Mouse (Mus musculus) liver, embryonic 16.5 days (tissue): ENCODE results near the gene Zyg11b. TPM values are rescaled to one million over a fixed set of nuclear protein-coding genes. Genes with fewer than 3 reads are reported as not detected.

Experiments
- ATAC-seq: fragments of 200-750 bp; cut with Nextera tagmentation; 2 replicates; pipeline ENCODE4 v1.8.0; 2017; ENCODE audit warnings: low read depth, mild to moderate bottlenecking, moderate number of reproducible peaks, moderate library complexity
- H3K27ac ChIP-seq: fragments of 300-500 bp; sonication (generic); 2 replicates; pipeline ENCODE4 v1.5.1; 2014; ENCODE audit warnings: mild to moderate bottlenecking, low read length
- H3K27me3 ChIP-seq: fragments of 300-500 bp; sonication (generic); 2 replicates; pipeline ENCODE4 v1.6.1; 2014; ENCODE audit warnings: low read depth, low read length, mixed read lengths; ENCODE audit not compliant: control insufficient read depth, insufficient read depth
- H3K36me3 ChIP-seq: fragments of 300-500 bp; sonication (generic); 2 replicates; pipeline ENCODE4 v1.6.1; 2014; ENCODE audit warnings: mild to moderate bottlenecking; ENCODE audit not compliant: control insufficient read depth, insufficient read depth
- H3K4me1 ChIP-seq: fragments of 300-500 bp; sonication (generic); 2 replicates; pipeline ENCODE4 v1.6.1; 2014; ENCODE audit warnings: low read depth, low read length, mixed read lengths; ENCODE audit not compliant: control insufficient read depth
- H3K4me2 ChIP-seq: fragments of 300-500 bp; sonication (generic); 2 replicates; pipeline ENCODE4 v1.6.1; 2014; ENCODE audit warnings: low read depth, low read length, mixed read lengths
- H3K4me3 ChIP-seq: fragments of 300-500 bp; sonication (generic); 2 replicates; pipeline ENCODE4 v1.5.1; 2014; ENCODE audit warnings: low read depth, mild to moderate bottlenecking, low read length
- H3K9ac ChIP-seq: fragments of 300-500 bp; sonication (generic); 2 replicates; pipeline ENCODE4 v1.6.1; 2014; ENCODE audit warnings: low read depth, low read length
- H3K9me3 ChIP-seq: fragments of 300-500 bp; sonication (generic); replicated peaks from 2 replicates; pipeline ENCODE4 v1.6.1; 2016; ENCODE audit warnings: low read length; ENCODE audit not compliant: control insufficient read depth
- WGBS: fragments of 180-500 bp; shearing (Covaris S2); extraction: QIAGEN DNeasy Blood & Tissue Kit; methylation state at CpG from one replicate; pipeline ENCODE4 v1.1.7; 2014; ENCODE audit not compliant: insufficient replicate concordance; 5-methylcytosine and 5-hydroxymethylcytosine counted together
- polyA plus RNA-seq: library from polyadenylated mRNA; unstranded; fragments of >200 nt; fragmentation: Nextera tagmentation; extraction: Ambion mirVana; gene quantifications from 2 replicates; pipeline ENCODE4 v1.2.1, GENCODE M21; 2015

Gene Zyg11b
- polyA plus RNA-seq, 1 experiment from 2014 or later: 3.1 TPM

- no peak overlapping the region for H3K4me2 ChIP-seq
- no peak overlapping the region for H3K9ac ChIP-seq
- H3K4me1 ChIP-seq: peaks cover 12% of the 10 kb centered on the region
- no peak overlapping the region for H3K4me3 ChIP-seq
- H3K27me3 ChIP-seq: no peaks in the 10 kb centered on the region
- no peaks in the 10 kb centered on the region for H3K36me3 ChIP-seq
- no peak overlapping the region for H3K27ac ChIP-seq
- 33% methylated on average over 5 of the region's 5 CpGs for WGBS
- ATAC-seq: no peak
- no peaks in the 10 kb centered on the region for H3K9me3 ChIP-seq
Measured at GRCm38 (mm10) chr4:108323588-108323987, 22.7 kb upstream of the Zyg11b start.

- H3K9me3 ChIP-seq: no peaks in the 10 kb centered on the region
- H3K27ac ChIP-seq: no peak overlapping the region
- no peak overlapping the region for H3K9ac ChIP-seq
- no peaks in the 10 kb centered on the region for H3K36me3 ChIP-seq
- H3K4me1 ChIP-seq: peaks cover 10% of the 10 kb centered on the region
- no peak for ATAC-seq
- H3K27me3 ChIP-seq: no peaks in the 10 kb centered on the region
- 60% methylated on average over 7 of the region's 7 CpGs for WGBS
- H3K4me2 ChIP-seq: no peak overlapping the region
- no peak overlapping the region for H3K4me3 ChIP-seq
Measured at GRCm38 (mm10) chr4:108320627-108321380, 19.9 kb upstream of the Zyg11b start.

GRCm38 (mm10) chr4:108319747-108320146 is 18.9 kb upstream of the Zyg11b start:
- Histone ChIP-seq H3K27ac (no peak overlapping the region), H3K9ac (no peak overlapping the region), H3K4me2 (no peak overlapping the region), H3K36me3 (no peaks in the 10 kb centered on the region), H3K4me1 (peaks cover 10% of the 10 kb centered on the region), H3K4me3 (no peak overlapping the region), H3K27me3 (no peaks in the 10 kb centered on the region), H3K9me3 (no peaks in the 10 kb centered on the region)
- 54% methylated on average over 6 of the region's 6 CpGs for WGBS
- ATAC-seq: no peak

DNA sequence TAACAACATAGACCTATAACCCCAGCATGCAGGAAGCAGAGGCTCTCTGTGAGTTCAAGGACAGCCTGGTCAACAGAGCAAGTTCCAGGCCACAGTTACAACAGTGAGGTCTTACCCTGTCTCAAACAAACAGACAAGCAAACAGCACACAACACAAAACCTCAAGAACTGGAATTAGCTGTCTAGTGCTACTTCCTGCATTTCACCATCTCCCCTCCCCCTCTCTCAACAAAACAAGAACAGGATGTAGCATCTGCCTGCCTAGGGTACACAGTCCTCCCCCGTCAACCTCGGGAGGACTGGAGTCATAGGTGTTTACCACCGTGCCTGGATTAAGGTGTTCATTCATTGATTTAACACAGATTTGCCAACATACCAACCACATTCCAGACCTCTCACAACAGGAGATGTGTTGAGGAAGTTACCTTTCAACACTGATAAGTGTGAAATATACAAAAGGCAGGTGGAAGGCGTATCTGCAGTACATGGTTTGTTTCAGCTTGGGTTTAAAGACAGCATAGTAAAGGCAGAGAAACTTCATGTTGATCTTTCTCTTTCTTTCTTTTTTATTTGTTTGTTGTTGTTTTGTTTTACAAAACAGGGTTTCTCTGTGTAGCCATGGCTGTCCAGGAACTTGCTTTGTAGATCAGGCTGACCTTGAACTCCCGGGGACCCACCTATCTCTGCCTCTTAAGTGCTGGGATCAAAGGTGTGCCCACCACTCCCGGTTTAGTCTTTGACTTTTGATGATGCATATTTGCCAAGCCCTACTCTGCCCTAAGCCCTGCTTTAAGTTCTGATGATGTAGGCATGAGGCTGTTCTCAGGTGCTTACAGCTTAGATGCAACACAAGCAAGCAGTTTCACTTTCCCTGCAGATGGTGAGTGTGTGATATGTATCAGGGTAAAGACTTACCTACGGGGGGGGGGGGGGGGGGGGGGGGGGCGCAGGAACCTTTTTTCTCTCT is 18.0 kb upstream of the Zyg11b start:
- Histone ChIP-seq H3K4me1 (peaks cover 10% of the 10 kb centered on the region), H3K9me3 (no peaks in the 10 kb centered on the region), H3K27ac (peak overlapping the region; percentile 71), H3K4me2 (peak overlapping the region; percentile 1; the same call in 1 of the 2 replicates), H3K27me3 (no peaks in the 10 kb centered on the region), H3K9ac (no peak overlapping the region), H3K36me3 (no peaks in the 10 kb centered on the region), H3K4me3 (no peak overlapping the region)
- WGBS: 31% methylated on average over 8 of the region's 8 CpGs
- ATAC-seq: peak; percentile 65

- peak overlapping the region; percentile 71 for H3K27ac ChIP-seq
- peak; percentile 49 for ATAC-seq
Measured at GRCm38 (mm10) chr4:108317656-108318605, 17.0 kb upstream of the Zyg11b start.

DNA sequence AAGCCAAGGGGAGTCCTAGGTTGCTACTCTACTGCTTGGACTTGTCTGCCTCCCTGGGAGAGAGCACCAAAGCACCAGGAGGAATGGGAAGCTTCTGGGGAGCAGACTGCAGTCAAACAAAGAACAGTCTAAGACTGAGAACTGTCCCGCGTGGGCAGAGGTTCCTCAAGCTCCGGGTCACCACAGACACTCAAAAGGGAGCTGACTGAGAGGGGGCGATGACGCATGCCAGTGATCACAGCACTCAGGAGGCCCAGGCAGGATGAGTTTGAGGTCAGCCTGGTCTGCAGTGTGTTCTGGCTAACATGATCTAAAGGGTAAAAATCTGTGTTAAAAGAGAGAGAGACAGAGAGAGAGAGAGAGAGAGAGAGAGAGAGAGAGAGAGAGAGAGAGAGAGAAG is 13.1 kb upstream of the Zyg11b start:
- Histone ChIP-seq H3K27me3 (no peaks in the 10 kb centered on the region), H3K36me3 (no peaks in the 10 kb centered on the region), H3K9ac (no peak overlapping the region), H3K4me2 (no peak overlapping the region), H3K4me1 (peaks cover 7% of the 10 kb centered on the region), H3K27ac (no peak overlapping the region), H3K4me3 (no peak overlapping the region), H3K9me3 (no peaks in the 10 kb centered on the region; the same call in 1 of the 2 replicates)
- 55% methylated on average over 5 of the region's 5 CpGs for WGBS
- ATAC-seq: no peak

More at GRCm38 (mm10) chr4:108317656-108318605, 17.0 kb upstream of the Zyg11b start:
- WGBS: 26% methylated on average over 12 of the region's 12 CpGs
- no peaks in the 10 kb centered on the region for H3K27me3 ChIP-seq
- no peaks in the 10 kb centered on the region for H3K36me3 ChIP-seq
- H3K9ac ChIP-seq: no peak overlapping the region
- no peaks in the 10 kb centered on the region for H3K9me3 ChIP-seq
- H3K4me3 ChIP-seq: no peak overlapping the region
- peaks cover 10% of the 10 kb centered on the region for H3K4me1 ChIP-seq
- H3K4me2 ChIP-seq: peak overlapping the region; percentile 1; the same call in 1 of the 2 replicates

DNA sequence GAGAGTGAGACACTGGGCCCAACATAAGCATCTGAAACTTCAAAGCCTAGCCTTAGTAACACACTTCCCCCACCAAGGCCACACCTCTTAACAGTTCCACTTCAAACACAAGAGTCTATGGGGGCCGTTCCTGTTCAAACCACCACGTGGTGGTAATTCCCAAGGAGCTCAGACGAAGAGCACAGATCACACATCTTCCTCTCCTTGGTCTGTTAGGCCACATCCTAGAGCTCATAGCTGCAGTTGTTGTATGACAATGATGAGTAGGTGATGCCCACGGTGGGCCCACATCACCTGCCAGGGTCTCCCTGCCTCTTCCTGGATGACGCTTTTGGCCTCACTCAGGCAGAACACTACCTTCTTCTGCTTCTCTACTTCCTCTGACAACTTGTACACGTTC is 9.8 kb upstream of the Zyg11b start:
- 39% methylated on average over 6 of the region's 6 CpGs for WGBS
- Histone ChIP-seq H3K9ac (no peak overlapping the region), H3K9me3 (no peaks in the 10 kb centered on the region; the same call in 1 of the 2 replicates), H3K4me1 (no peaks in the 10 kb centered on the region), H3K27me3 (no peaks in the 10 kb centered on the region), H3K27ac (no peak overlapping the region), H3K4me2 (no peak overlapping the region), H3K36me3 (no peaks in the 10 kb centered on the region), H3K4me3 (no peak overlapping the region)
- ATAC-seq: no peak

- Histone ChIP-seq H3K36me3 (no peaks in the 10 kb centered on the region), H3K27me3 (no peaks in the 10 kb centered on the region), H3K4me1 (peaks cover 10% of the 10 kb centered on the region), H3K27ac (peak overlapping the region; percentile 25; the same call in 1 of the 2 replicates), H3K9me3 (no peaks in the 10 kb centered on the region), H3K4me3 (no peak overlapping the region), H3K4me2 (no peak overlapping the region), H3K9ac (no peak overlapping the region)
- WGBS: 54% methylated on average over 5 of the region's 5 CpGs
- no peak for ATAC-seq
Measured at GRCm38 (mm10) chr4:108302296-108302890, 1.5 kb upstream of the Zyg11b start.
